8 mouse cellular contexts compared by ENCODE assay signal in genomic region chrX:134612285-134612959, GRCm38 (mm10). TPM values are rescaled to one million over a fixed set of nuclear protein-coding genes. Genes with fewer than 3 reads are reported as not detected.
A peak's percentile ranks its signal among the peaks of the same experiment; 100 is the strongest.
DNase-seq lines count a peak whose midpoint lies in the region; ATAC-seq and TF ChIP-seq lines count a peak whose summit lies in the region.

No protein-coding gene starts in this region.

- H3K27me3 ChIP-seq in cerebellum, adult 2 months (ENCODE audit: control insufficient read depth, insufficient read depth, low read length), result no peaks in the 10 kb centered on the region
- H3K27me3 ChIP-seq in forebrain, embryonic 14.5 days (replicated peaks; ENCODE audit: control insufficient read depth, insufficient read depth, low read length), result no peaks in the 10 kb centered on the region

- DNase-seq in layer of hippocampus, adult 2 months (ENCODE audit: low spot score in 2 of 2), result no peak
- no peak for DNase-seq in layer of hippocampus, adult 11-12 months (ENCODE audit: low spot score)
- DNase-seq in cerebellum, adult 2 months, result peak; percentile 26 to 50
- DNase-seq in forebrain, embryonic 14.5 days (ENCODE audit: low spot score), result peak; percentile 86
- DNase-seq in heart, postnatal 14 days, result peak; percentile 38 to 61
- peak; percentile 14 to 56 for DNase-seq in kidney, postnatal 36 days
- peak; percentile 38 for DNase-seq in right cerebral cortex, postnatal 4 days

- no peaks in the 10 kb centered on the region; the same call in 1 of the 2 replicates for H3K4me1 ChIP-seq in cerebellum, adult 2 months (ENCODE audit: control insufficient read depth, insufficient read depth, low read length)
- no peaks in the 10 kb centered on the region for H3K4me1 ChIP-seq in forebrain, embryonic 14.5 days (ENCODE audit: control insufficient read depth, insufficient read depth, low read length)

- H3K36me3 ChIP-seq in forebrain, embryonic 14.5 days (ENCODE audit: control insufficient read depth, insufficient read depth, low read length), result peaks cover under 1% of the 10 kb centered on the region; the same call in 1 of the 2 replicates

- no peak for TF ChIP-seq POLR2A in cerebellum, adult 2 months (IDR thresholded peaks at IDR 0.05; ENCODE audit: borderline replicate concordance, insufficient read depth, low read length)

- no peak for TF ChIP-seq CTCF in layer of hippocampus, adult 2 months (conservative IDR thresholded peaks at IDR 0.05)
- no peak for TF ChIP-seq CTCF in cerebellum, adult 2 months (IDR thresholded peaks at IDR 0.05; ENCODE audit: borderline replicate concordance, insufficient read depth, low read depth, low read length)

- H3K27ac ChIP-seq in layer of hippocampus, adult 2 months, result peak overlapping the region; percentile 72
- peak overlapping the region; percentile 4; the same call in 1 of the 2 replicates for H3K27ac ChIP-seq in cerebellum, adult 2 months (ENCODE audit: insufficient read depth, low read length)
- peak overlapping the region; percentile 82 for H3K27ac ChIP-seq in forebrain, embryonic 14.5 days (ENCODE audit: low read depth, low read length)

- intact Hi-C loops in heart, postnatal 14 days (cut with DNase I), result loop anchor here (5.0 kb wide), 3 partner anchors 105 to 305 kb away; partner anchors contain the start of gene Armcx1

- 7% methylated on average over 14 of the region's 15 CpGs for WGBS in cerebellum, adult 2 months
- WGBS in forebrain, embryonic 14.5 days, result 22% methylated on average over 14 of the region's 15 CpGs

- peak; percentile 92 for ATAC-seq in forebrain, embryonic 14.5 days
- ATAC-seq in megakaryocyte, adult 5-6 weeks (ENCODE audit: poor library complexity, severe bottlenecking), result peak; percentile 79

- peak overlapping the region; percentile 48 for H3K4me2 ChIP-seq in forebrain, embryonic 14.5 days (ENCODE audit: low read length)

- no peaks in the 10 kb centered on the region for H3K9me3 ChIP-seq in forebrain, embryonic 14.5 days (replicated peaks; ENCODE audit: control insufficient read depth, low read length)

- H3K9ac ChIP-seq in forebrain, embryonic 14.5 days (ENCODE audit: low read length), result peak overlapping the region; percentile 49

- H3K4me3 ChIP-seq in layer of hippocampus, adult 2 months, result peak overlapping the region; percentile 51
- H3K4me3 ChIP-seq in cerebellum, adult 2 months (replicated peaks; ENCODE audit: insufficient read depth, low read depth, low read length), result peak overlapping the region; percentile 69
- H3K4me3 ChIP-seq in forebrain, embryonic 14.5 days (ENCODE audit: low read depth, low read length), result peak overlapping the region; percentile 17; the same call in 1 of the 2 replicates

RNA-seq across cellular contexts. Expression of gene Hnrnph2, which starts 11.4 kb away (rescaled TPM):
- total RNA-seq in layer of hippocampus, adult 2 months (2021), result 100 to 1,000 TPM; 152 to 157 TPM
- 104 and 107 TPM in 2 replicates for polyA plus RNA-seq in cerebellum, adult 2 months (2012; rRNA removed)
- 108 and 109 TPM in 2 replicates for polyA plus RNA-seq in forebrain, embryonic 14.5 days (2014; fragmentation: Nextera tagmentation; extraction: Ambion mirVana)
- 10 to 100 TPM; 75.7 to 76.5 TPM for total RNA-seq in heart, postnatal 14 days (2021)
- total RNA-seq in megakaryocyte, adult 5-6 weeks (2015), result 63.0 and 67.6 TPM in 2 replicates
- total RNA-seq in megakaryocyte, adult 5-6 weeks (2017), result 122 and 132 TPM in 2 replicates

RNA-seq across cellular contexts. Expression of gene Gla, which starts 11.5 kb away (rescaled TPM):
- total RNA-seq in layer of hippocampus, adult 2 months (2021), result 10 to 100 TPM in 1 of 2 experiments, 1 to 10 TPM in 1; 7.3 to 10.5 TPM
- 8.7 and 9.5 TPM in 2 replicates for polyA plus RNA-seq in cerebellum, adult 2 months (2012; rRNA removed)
- 2.3 and 3.0 TPM in 2 replicates for polyA plus RNA-seq in forebrain, embryonic 14.5 days (2014; fragmentation: Nextera tagmentation; extraction: Ambion mirVana)
- 1 to 10 TPM; 1.7 to 1.9 TPM for total RNA-seq in heart, postnatal 14 days (2021)
- total RNA-seq in megakaryocyte, adult 5-6 weeks (2015), result 11.5 and 11.6 TPM in 2 replicates
- total RNA-seq in megakaryocyte, adult 5-6 weeks (2017), result 16.2 and 17.4 TPM in 2 replicates

RNA-seq across cellular contexts. Expression of gene Rpl36a, which starts 27.0 kb away (rescaled TPM):
- 100 to 1,000 TPM; 122 to 137 TPM for total RNA-seq in layer of hippocampus, adult 2 months (2021)
- 426 and 451 TPM in 2 replicates for polyA plus RNA-seq in cerebellum, adult 2 months (2012; rRNA removed)
- 236 and 310 TPM in 2 replicates for polyA plus RNA-seq in forebrain, embryonic 14.5 days (2014; fragmentation: Nextera tagmentation; extraction: Ambion mirVana)
- total RNA-seq in heart, postnatal 14 days (2021), result 100 to 1,000 TPM; 131 to 137 TPM
- total RNA-seq in megakaryocyte, adult 5-6 weeks (2015), result 854 and 930 TPM in 2 replicates
- total RNA-seq in megakaryocyte, adult 5-6 weeks (2017), result 3,467 and 4,087 TPM in 2 replicates

RNA-seq across cellular contexts. Expression of gene Btk, which starts 29.1 kb away (rescaled TPM):
- total RNA-seq in layer of hippocampus, adult 2 months (2021), result 1 to 10 TPM in 1 of 2 experiments, under 1 TPM in 1; 0.66 to 1.2 TPM
- 0.44 and 0.51 TPM in 2 replicates for polyA plus RNA-seq in cerebellum, adult 2 months (2012; rRNA removed)
- 0.28 and 0.31 TPM in 2 replicates for polyA plus RNA-seq in forebrain, embryonic 14.5 days (2014; fragmentation: Nextera tagmentation; extraction: Ambion mirVana)
- 1 to 10 TPM in 1 of 2 experiments, under 1 TPM in 1; 0.88 to 1.5 TPM for total RNA-seq in heart, postnatal 14 days (2021)
- total RNA-seq in megakaryocyte, adult 5-6 weeks (2015), result 54.9 and 56.9 TPM in 2 replicates
- 57.7 and 63.3 TPM in 2 replicates for total RNA-seq in megakaryocyte, adult 5-6 weeks (2017)

Comparison
In these comparisons a context has a peak if more than half of its experiments do, and no peak if none do; other contexts are left out.
1. DNase-seq: peak in cerebellum, adult 2 months (2 of 2), forebrain, embryonic 14.5 days (single experiment), heart, postnatal 14 days (2 of 2), kidney, postnatal 36 days (2 of 2) and right cerebral cortex, postnatal 4 days (single experiment); none in layer of hippocampus, adult 2 months (0 of 2) and layer of hippocampus, adult 11-12 months (single experiment).
2. H3K27ac ChIP-seq: peak in every context shown above with its lines; median percentile 82 in forebrain, embryonic 14.5 days; 72 in layer of hippocampus, adult 2 months; 4 in cerebellum, adult 2 months.
3. H3K4me3 ChIP-seq: peak in every context shown above with its lines; median percentile 69 in cerebellum, adult 2 months; 51 in layer of hippocampus, adult 2 months; 17 in forebrain, embryonic 14.5 days.
4. RNA of gene Rpl36a, which starts 27.0 kb away (total RNA-seq): 854 to 4,087 TPM in megakaryocyte, adult 5-6 weeks; 122 to 137 TPM in layer of hippocampus, adult 2 months and 131 to 137 TPM in heart, postnatal 14 days; every median in the first group is over 4 times any median in the second.